Mouse (Mus musculus) stomach, embryonic 15.5 days (tissue): ENCODE results near the gene Dspp. TPM values are rescaled to one million over a fixed set of nuclear protein-coding genes. Genes with fewer than 3 reads are reported as not detected.

Source experiments
- ATAC-seq: fragments of 200-750 bp; cut with Nextera tagmentation; 2 replicates; pipeline ENCODE4 v1.8.0; 2017; ENCODE audit warnings: low read depth, moderate number of reproducible peaks, moderate TSS enrichment; ENCODE audit not compliant: insufficient read depth, low FRiP score
- H3K27ac ChIP-seq: fragments of 300-500 bp; sonication (generic); 2 replicates; pipeline ENCODE4 v1.5.1; 2015; ENCODE audit warnings: mild to moderate bottlenecking, inconsistent platforms
- H3K27me3 ChIP-seq: fragments of 300-500 bp; sonication (generic); replicated peaks from 2 replicates; pipeline ENCODE4 v1.6.1; 2015; ENCODE audit warnings: inconsistent platforms
- H3K36me3 ChIP-seq: fragments of 300-500 bp; sonication (generic); 2 replicates; pipeline ENCODE4 v1.6.1; 2015; ENCODE audit warnings: inconsistent platforms
- H3K4me1 ChIP-seq: fragments of 300-500 bp; sonication (generic); 2 replicates; pipeline ENCODE4 v1.6.1; 2015; ENCODE audit warnings: inconsistent platforms
- H3K4me2 ChIP-seq: fragments of 300-500 bp; sonication (generic); 2 replicates; pipeline ENCODE4 v1.6.1; 2015; ENCODE audit warnings: mild to moderate bottlenecking, inconsistent platforms
- H3K4me3 ChIP-seq: fragments of 300-500 bp; sonication (generic); replicated peaks from 2 replicates; pipeline ENCODE4 v1.5.1; 2015; ENCODE audit warnings: inconsistent platforms
- H3K9ac ChIP-seq: fragments of 300-500 bp; sonication (generic); 2 replicates; pipeline ENCODE4 v1.6.1; 2015; ENCODE audit warnings: inconsistent platforms
- H3K9me3 ChIP-seq: fragments of 300-500 bp; sonication (generic); 2 replicates; pipeline ENCODE4 v1.6.1; 2016; ENCODE audit warnings: inconsistent platforms
- WGBS: fragments of 180-500 bp; shearing (Covaris S2); methylation state at CpG from one replicate; pipeline ENCODE4 v1.1.7; 2015; 5-methylcytosine and 5-hydroxymethylcytosine counted together
- polyA plus RNA-seq: library from polyadenylated mRNA; unstranded; fragments of >200 nt; fragmentation: Nextera tagmentation; extraction: Ambion mirVana; gene quantifications from 2 replicates; pipeline ENCODE4 v1.2.1, GENCODE M21; 2015

The Dspp gene
- polyA plus RNA-seq, 1 experiment from 2014 or later, result not detected

- Histone ChIP-seq H3K36me3 (no peaks in the 10 kb centered on the region), H3K9ac (no peak overlapping the region), H3K27me3 (no peaks in the 10 kb centered on the region), H3K4me2 (no peak overlapping the region), H3K4me1 (no peaks in the 10 kb centered on the region), H3K4me3 (no peak overlapping the region), H3K27ac (no peak overlapping the region), H3K9me3 (no peaks in the 10 kb centered on the region)
- no peak for ATAC-seq
- WGBS, result 50% methylated on average over 7 of the region's 7 CpGs
Measured at GRCm38 (mm10) chr5:104149349-104149748, 21.2 kb upstream of the Dspp start.

- H3K36me3 ChIP-seq, result no peaks in the 10 kb centered on the region
- no peaks in the 10 kb centered on the region for H3K27me3 ChIP-seq
- ATAC-seq, result no peak
- no peak overlapping the region for H3K9ac ChIP-seq
- H3K4me2 ChIP-seq, result no peak overlapping the region
- no peak overlapping the region for H3K4me3 ChIP-seq
- H3K27ac ChIP-seq, result no peak overlapping the region
- H3K9me3 ChIP-seq, result no peaks in the 10 kb centered on the region
- 84% methylated on average over 6 of the region's 6 CpGs for WGBS
- no peaks in the 10 kb centered on the region for H3K4me1 ChIP-seq
Measured at GRCm38 (mm10) chr5:104150196-104150595, 20.3 kb upstream of the Dspp start.

GRCm38 (mm10) chr5:104157701-104158100, 12.8 kb upstream of the Dspp start:
- Histone ChIP-seq H3K27me3 (no peaks in the 10 kb centered on the region), H3K4me3 (no peak overlapping the region), H3K9ac (no peak overlapping the region), H3K36me3 (no peaks in the 10 kb centered on the region), H3K4me1 (no peaks in the 10 kb centered on the region), H3K4me2 (no peak overlapping the region), H3K9me3 (no peaks in the 10 kb centered on the region), H3K27ac (no peak overlapping the region)
- WGBS, result 88% methylated on average over 7 of the region's 7 CpGs
- no peak for ATAC-seq

GRCm38 (mm10) chr5:104158332-104159052, 12.0 kb upstream of the Dspp start:
- Histone ChIP-seq H3K27ac (no peak overlapping the region), H3K27me3 (no peaks in the 10 kb centered on the region), H3K36me3 (no peaks in the 10 kb centered on the region), H3K4me3 (no peak overlapping the region), H3K4me1 (no peaks in the 10 kb centered on the region), H3K9ac (no peak overlapping the region), H3K9me3 (no peaks in the 10 kb centered on the region), H3K4me2 (no peak overlapping the region)
- no peak for ATAC-seq
- WGBS, result 74% methylated on average over 7 of the region's 7 CpGs

- H3K4me1 ChIP-seq, result no peaks in the 10 kb centered on the region
- no peak overlapping the region for H3K9ac ChIP-seq
- no peak overlapping the region for H3K27ac ChIP-seq
- no peak for ATAC-seq
- no peak overlapping the region for H3K4me3 ChIP-seq
- WGBS, result 87% methylated on average over 3 of the region's 3 CpGs
- no peak overlapping the region for H3K4me2 ChIP-seq
- no peaks in the 10 kb centered on the region for H3K27me3 ChIP-seq
- H3K9me3 ChIP-seq, result no peaks in the 10 kb centered on the region
- H3K36me3 ChIP-seq, result no peaks in the 10 kb centered on the region
Measured at GRCm38 (mm10) chr5:104160581-104160980, 9.9 kb upstream of the Dspp start.

- Histone ChIP-seq H3K27me3 (no peaks in the 10 kb centered on the region), H3K4me2 (no peak overlapping the region), H3K9ac (no peak overlapping the region), H3K9me3 (no peaks in the 10 kb centered on the region), H3K4me1 (no peaks in the 10 kb centered on the region), H3K36me3 (no peaks in the 10 kb centered on the region), H3K27ac (no peak overlapping the region), H3K4me3 (no peak overlapping the region)
- WGBS, result 57% methylated on average over 1 of the region's 1 CpGs
- ATAC-seq, result no peak
Measured at GRCm38 (mm10) chr5:104161390-104161789, 9.1 kb upstream of the Dspp start.

- H3K4me2 ChIP-seq, result no peak overlapping the region
- no peak overlapping the region for H3K4me3 ChIP-seq
- H3K36me3 ChIP-seq, result no peaks in the 10 kb centered on the region
- WGBS, result 89% methylated on average over 4 of the region's 4 CpGs
- H3K4me1 ChIP-seq, result no peaks in the 10 kb centered on the region
- ATAC-seq, result no peak
- no peak overlapping the region for H3K9ac ChIP-seq
- H3K27me3 ChIP-seq, result no peaks in the 10 kb centered on the region
- no peak overlapping the region for H3K27ac ChIP-seq
- H3K9me3 ChIP-seq, result no peaks in the 10 kb centered on the region
Measured at GRCm38 (mm10) chr5:104163536-104163935, 7.0 kb upstream of the Dspp start.

- 75% methylated on average over 6 of the region's 6 CpGs for WGBS
- Histone ChIP-seq H3K9ac (no peak overlapping the region), H3K4me1 (no peaks in the 10 kb centered on the region)
Measured at GRCm38 (mm10) chr5:104173094-104173493, 2.6 kb downstream of the Dspp start.

GRCm38 (mm10) chr5:104183743-104184142, 13.2 kb downstream of the Dspp start:
- H3K9ac ChIP-seq, result no peak overlapping the region
- WGBS, result 67% methylated on average over 1 of the region's 1 CpGs
- H3K27me3 ChIP-seq, result no peaks in the 10 kb centered on the region
- no peaks in the 10 kb centered on the region for H3K4me1 ChIP-seq
- no peaks in the 10 kb centered on the region for H3K36me3 ChIP-seq
- H3K4me3 ChIP-seq, result no peak overlapping the region
- H3K27ac ChIP-seq, result no peak overlapping the region
- no peak for ATAC-seq
- no peaks in the 10 kb centered on the region for H3K9me3 ChIP-seq
- no peak overlapping the region for H3K4me2 ChIP-seq

More at GRCm38 (mm10) chr5:104173094-104173493, 2.6 kb downstream of the Dspp start:
- Histone ChIP-seq H3K4me3 (no peak overlapping the region), H3K4me2 (no peak overlapping the region), H3K27me3 (no peaks in the 10 kb centered on the region), H3K27ac (no peak overlapping the region), H3K9me3 (no peaks in the 10 kb centered on the region), H3K36me3 (no peaks in the 10 kb centered on the region)
- no peak for ATAC-seq

GRCm38 (mm10) chr5:104187281-104187680, 16.8 kb downstream of the Dspp start:
- Histone ChIP-seq H3K27ac (no peak overlapping the region; the same call in 1 of the 2 replicates), H3K27me3 (no peaks in the 10 kb centered on the region), H3K9me3 (no peaks in the 10 kb centered on the region), H3K36me3 (no peaks in the 10 kb centered on the region), H3K4me3 (no peak overlapping the region), H3K9ac (no peak overlapping the region), H3K4me2 (no peak overlapping the region), H3K4me1 (no peaks in the 10 kb centered on the region)
- ATAC-seq, result no peak
- WGBS, result 53% methylated on average over 3 of the region's 3 CpGs

- Histone ChIP-seq H3K27ac (no peak overlapping the region), H3K36me3 (no peaks in the 10 kb centered on the region), H3K4me3 (no peak overlapping the region), H3K4me2 (no peak overlapping the region), H3K4me1 (no peaks in the 10 kb centered on the region), H3K9ac (no peak overlapping the region), H3K27me3 (no peaks in the 10 kb centered on the region), H3K9me3 (no peaks in the 10 kb centered on the region)
- 87% methylated on average over 1 of the region's 1 CpGs for WGBS
- no peak for ATAC-seq
Measured at GRCm38 (mm10) chr5:104195086-104195485, 24.6 kb downstream of the Dspp start.

GRCm38 (mm10) chr5:104201153-104201950, 30.8 kb downstream of the Dspp start:
- H3K36me3 ChIP-seq, result no peaks in the 10 kb centered on the region
- no peaks in the 10 kb centered on the region for H3K4me1 ChIP-seq
- no peak overlapping the region for H3K27ac ChIP-seq
- no peaks in the 10 kb centered on the region for H3K9me3 ChIP-seq
- H3K27me3 ChIP-seq, result no peaks in the 10 kb centered on the region
- no peak overlapping the region for H3K4me3 ChIP-seq
- no peak for ATAC-seq
- 80% methylated on average over 12 of the region's 12 CpGs for WGBS
- no peak overlapping the region for H3K4me2 ChIP-seq
- no peak overlapping the region for H3K9ac ChIP-seq
